Mouse (Mus musculus) megakaryocyte progenitor cell, adult 5-6 weeks (primary cell): ENCODE measurements around the gene Eef1b2. TPM values are rescaled to one million over a fixed set of nuclear protein-coding genes. Genes with fewer than 3 reads are reported as not detected.

Source experiments
- total RNA-seq, 2 experiments: library from RNA; stranded (forward) in 1 of 2; stranded (reverse) in 1 of 2; fragments of 157-497, 149-512 nt in 1 of 2; fragments of 200-1000 nt in 1 of 2; gene quantifications; 2 replicates each; pipeline versions ENCODE4 v1.2.3 to v1.2.4; 2015 to 2017

Gene Eef1b2
- total RNA-seq, 2 experiments from 2014 or later = 1,640 to 3,229 TPM

Other genes with a start within 250 kb of the Eef1b2 start
- 59.3 and 66.1 TPM in 2 replicates for gene Ino80d, start 62.2 kb upstream of the Eef1b2 start, total RNA-seq (2015)
- gene Ino80d, start 62.2 kb upstream of the Eef1b2 start, total RNA-seq (2017) = 19.9 and 23.9 TPM in 2 replicates
- gene Ndufs1, start within 50 bp of the Eef1b2 start, total RNA-seq (2015) = 135 and 150 TPM in 2 replicates
- gene Ndufs1, start within 50 bp of the Eef1b2 start, total RNA-seq (2017) = 147 and 172 TPM in 2 replicates
- gene Gpr1, start 37.7 kb downstream of the Eef1b2 start, total RNA-seq (2015) = not detected in 2 replicates
- not detected in 2 replicates for gene Gpr1, start 37.7 kb downstream of the Eef1b2 start, total RNA-seq (2017)
- not detected in 2 replicates for gene Zdbf2, start 96.4 kb downstream of the Eef1b2 start, total RNA-seq (2015)
- not detected in 2 replicates for gene Zdbf2, start 96.4 kb downstream of the Eef1b2 start, total RNA-seq (2017)